Mouse (Mus musculus): ENCODE measurements at regions not wholly inside any gene's neighbourhood (a gene's known extent, or its start where the extent isn't known, plus 50 kb on each side); places are given as distances from the start of the nearest gene placed in this dataset.

- peak; percentile 35 to 48 for DNase-seq
- intact Hi-C loops (cut with DNase I): no loop called here
Observed at GRCm38 (mm10) chr4:95105424-95105823, 53.4 kb upstream of the Jun start.

- peak; percentile 59 to 62 for DNase-seq
Observed at GRCm38 (mm10) chr4:95105926-95106622, 54.1 kb upstream of the Jun start.

GRCm38 (mm10) chr4:95106881-95107665 lies 55.1 kb upstream of the Jun start:
- intact Hi-C loops (cut with DNase I): no loop called here
- no peak for DNase-seq

More at GRCm38 (mm10) chr4:95105926-95106622, 54.1 kb upstream of the Jun start:
- intact Hi-C loops (cut with DNase I): no loop called here

GRCm38 (mm10) chr4:95108811-95109210 lies 56.8 kb upstream of the Jun start:
- intact Hi-C loops (cut with DNase I): no loop called here
- no peak for DNase-seq

GRCm38 (mm10) chr4:95110828-95111227 lies 58.8 kb upstream of the Jun start:
- intact Hi-C loops (cut with DNase I): no loop called here
- no peak for DNase-seq

- intact Hi-C loops (cut with DNase I): loop anchor here (5.0 kb wide), 1 partner anchor 35 kb away; no protein-coding TSS in a partner anchor
- peak; percentile 33 to 42 for DNase-seq
Observed at GRCm38 (mm10) chr4:95117158-95117681, 65.2 kb upstream of the Jun start.

GRCm38 (mm10) chr4:95120876-95121275 lies 68.9 kb upstream of the Jun start:
- DNase-seq: no peak
- intact Hi-C loops (cut with DNase I): no loop called here

GRCm38 (mm10) chr4:95125346-95125745 lies 73.3 kb upstream of the Jun start:
- intact Hi-C loops (cut with DNase I): no loop called here
- no peak for DNase-seq

GRCm38 (mm10) chr4:95127970-95128369 lies 75.9 kb upstream of the Jun start:
- DNase-seq: no peak
- intact Hi-C loops (cut with DNase I): no loop called here

GRCm38 (mm10) chr4:95133815-95134214 lies 81.8 kb upstream of the Jun start:
- intact Hi-C loops (cut with DNase I): no loop called here
- DNase-seq: no peak

- DNase-seq: no peak
- intact Hi-C loops (cut with DNase I): no loop called here
Observed at GRCm38 (mm10) chr4:95134611-95135010, 82.6 kb upstream of the Jun start.

- intact Hi-C loops (cut with DNase I): no loop called here
- DNase-seq: peak in 1 of 2 experiments; percentile 25
Observed at GRCm38 (mm10) chr4:95137413-95138143, 85.6 kb upstream of the Jun start.

GRCm38 (mm10) chr4:95138676-95139075 lies 86.7 kb upstream of the Jun start:
- DNase-seq: no peak
- intact Hi-C loops (cut with DNase I): no loop called here

GRCm38 (mm10) chr4:95141253-95141652 lies 89.2 kb upstream of the Jun start:
- intact Hi-C loops (cut with DNase I): no loop called here

GRCm38 (mm10) chr4:95143130-95143529 lies 91.1 kb upstream of the Jun start:
- intact Hi-C loops (cut with DNase I): no loop called here

More at GRCm38 (mm10) chr4:95141253-95141652, 89.2 kb upstream of the Jun start:
- no peak for DNase-seq

GRCm38 (mm10) chr4:95143668-95144067 lies 91.6 kb upstream of the Jun start:
- no peak for DNase-seq
- intact Hi-C loops (cut with DNase I): no loop called here

More at GRCm38 (mm10) chr4:95143130-95143529, 91.1 kb upstream of the Jun start:
- no peak for DNase-seq

GRCm38 (mm10) chr4:95144440-95144839 lies 92.4 kb upstream of the Jun start:
- DNase-seq: no peak
- intact Hi-C loops (cut with DNase I): no loop called here

- intact Hi-C loops (cut with DNase I): no loop called here
Observed at GRCm38 (mm10) chr4:95146268-95146667, 94.2 kb upstream of the Jun start.

GRCm38 (mm10) chr4:95148665-95149064 lies 96.6 kb upstream of the Jun start:
- no peak for DNase-seq
- intact Hi-C loops (cut with DNase I): no loop called here

More at GRCm38 (mm10) chr4:95146268-95146667, 94.2 kb upstream of the Jun start:
- DNase-seq: no peak

- peak; percentile 41 to 48 for DNase-seq
- intact Hi-C loops (cut with DNase I): loop anchor here (5.0 kb wide), 1 partner anchor 34 kb away; no protein-coding TSS in a partner anchor
Observed at GRCm38 (mm10) chr4:95151678-95152077, 99.7 kb upstream of the Jun start.

Data from heart, postnatal 10 days (tissue).